Mouse (Mus musculus) embryonic stem cell, embryonic (primary cell): ENCODE measurements around the gene Cpb1.

ENCODE experiments used
- CTCF ChIA-PET, 4 experiments: fragments of 300-600 bp in 2 of 4; fragments of 350-600 bp in 2 of 4; sonication (Branson Sonifier 250); formaldehyde crosslinking; loops; one replicate each; lab custom pipeline; 2022; ENCODE audit warnings: inconsistent platforms in 2 of 4; lab: Charles Lee
- POLR2A ChIA-PET, 4 experiments: fragments of 300-600 bp in 2 of 4; fragments of 350-600 bp in 2 of 4; sonication (Branson Sonifier 250); formaldehyde crosslinking; loops; one replicate each; lab custom pipeline; 2022; ENCODE audit warnings: antibody characterized with exemption in 4 of 4, inconsistent platforms in 1 of 4; lab: Charles Lee

Cpb1 gene

DNA sequence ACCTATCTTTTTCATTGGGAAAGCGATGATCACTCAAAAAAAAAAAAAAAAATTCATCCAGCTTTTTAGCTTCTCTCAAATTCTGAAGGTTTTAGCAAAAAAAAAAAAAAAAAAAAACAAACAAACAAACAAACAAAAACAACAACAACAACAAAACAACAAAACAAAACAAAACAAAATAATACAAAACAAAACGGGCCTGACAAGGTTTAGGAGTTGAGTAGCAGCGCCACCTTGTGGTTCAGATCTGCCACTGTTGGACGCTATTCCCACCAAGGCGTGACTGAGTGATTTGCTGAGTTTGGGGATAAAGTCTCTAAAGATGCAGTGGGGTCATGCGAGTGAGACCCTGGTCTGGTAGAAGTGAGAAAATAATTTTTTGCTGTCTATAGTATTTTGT lies 76.7 kb downstream of the Cpb1 start:
- POLR2A ChIA-PET: no interaction called here
- CTCF ChIA-PET: interaction anchor here in 1 of 4 experiments (0.6 kb wide), 2 partner anchors 249 to 1157 kb away, joined by 3 to 4 read pairs; no protein-coding TSS in a partner anchor
